Mouse (Mus musculus) adrenal gland, postnatal 10 days (tissue): Measurements from ENCODE around the gene Ptgis. TPM values are rescaled to one million over a fixed set of nuclear protein-coding genes. Genes with fewer than 3 reads are reported as not detected.
A peak's percentile ranks its signal among the peaks of the same experiment; 100 is the strongest.

ENCODE experiments used
- DNase-seq: peaks from one replicate; pipeline ENCODE4 v3.0.0; 2021; ENCODE audit warnings: mixed read lengths
- total RNA-seq, 2 experiments: library from RNA; stranded (reverse); gene quantifications; 2 replicates each; pipeline ENCODE4 v1.2.3; 2021

Gene Ptgis
- total RNA-seq, 2 experiments from 2014 or later: 18.7 to 23.3 TPM

- no peak for DNase-seq
These were observed 22.8 kb upstream of the Ptgis start for GRCm38 (mm10) chr2:167263040-167263810.

GRCm38 (mm10) chr2:167262433-167262832 lies 22.0 kb upstream of the Ptgis start:
- no peak for DNase-seq

- DNase-seq: no peak
These were observed 20.7 kb upstream of the Ptgis start for GRCm38 (mm10) chr2:167261106-167261505.

- no peak for DNase-seq
These were observed 17.4 kb upstream of the Ptgis start for GRCm38 (mm10) chr2:167257790-167258189.

GRCm38 (mm10) chr2:167254808-167255207 lies 14.4 kb upstream of the Ptgis start:
- DNase-seq: no peak

- DNase-seq: peak; percentile 81
These were observed 13.8 kb upstream of the Ptgis start for GRCm38 (mm10) chr2:167254185-167254584.

- DNase-seq: no peak
These were observed 13.1 kb upstream of the Ptgis start for GRCm38 (mm10) chr2:167253476-167253875.

- no peak for DNase-seq
These were observed 11.8 kb upstream of the Ptgis start for GRCm38 (mm10) chr2:167252057-167252687.

- DNase-seq: peak; percentile 64
These were observed 10.4 kb upstream of the Ptgis start for GRCm38 (mm10) chr2:167250736-167251337.

GRCm38 (mm10) chr2:167250003-167250735 lies 9.8 kb upstream of the Ptgis start:
- DNase-seq: peak; percentile 77

- no peak for DNase-seq
These were observed 9.2 kb upstream of the Ptgis start for GRCm38 (mm10) chr2:167249591-167249990.

GRCm38 (mm10) chr2:167247823-167248222 lies 7.4 kb upstream of the Ptgis start:
- no peak for DNase-seq

- no peak for DNase-seq
These were observed 6.3 kb upstream of the Ptgis start for GRCm38 (mm10) chr2:167246704-167247103.

GRCm38 (mm10) chr2:167244892-167245291 lies 4.5 kb upstream of the Ptgis start:
- no peak for DNase-seq

- no peak for DNase-seq
These were observed 3.6 kb upstream of the Ptgis start for GRCm38 (mm10) chr2:167243831-167244563.

GRCm38 (mm10) chr2:167239262-167239661 lies 1.1 kb downstream of the Ptgis start:
- DNase-seq: no peak

- DNase-seq: no peak
These were observed 3.2 kb downstream of the Ptgis start for GRCm38 (mm10) chr2:167237224-167237623.

GRCm38 (mm10) chr2:167236174-167236573 lies 4.2 kb downstream of the Ptgis start:
- DNase-seq: no peak

GRCm38 (mm10) chr2:167235338-167236018 lies 4.9 kb downstream of the Ptgis start:
- no peak for DNase-seq

GRCm38 (mm10) chr2:167233771-167234170 lies 6.6 kb downstream of the Ptgis start:
- no peak for DNase-seq

GRCm38 (mm10) chr2:167233009-167233335 lies 7.4 kb downstream of the Ptgis start:
- no peak for DNase-seq
